Comparison of ENCODE assay signal across 8 mouse cellular contexts in genomic region chr7:92937955-92938354, GRCm38 (mm10).
A peak's percentile ranks its signal among the peaks of the same experiment; 100 is the strongest.
DNase-seq lines count a peak whose midpoint lies in the region; ATAC-seq and TF ChIP-seq lines count a peak whose summit lies in the region.

No protein-coding gene starts in this region.

- H3K36me3 ChIP-seq in CH12.LX (replicated peaks in 1 of 2; ENCODE audit: control insufficient read depth in 1 of 2, insufficient read depth in 1 of 2, low read length in 1 of 2) (no peaks in the 10 kb centered on the region), G1E (replicated peaks) (no peaks in the 10 kb centered on the region)
- H3K36me3 ChIP-seq in hindbrain, embryonic 16.5 days (ENCODE audit: control insufficient read depth, insufficient read depth, low read length): no peaks in the 10 kb centered on the region

- 24% methylated on average over 6 of the region's 6 CpGs for WGBS in hindbrain, embryonic 16.5 days

- H3K4me2 ChIP-seq in CH12.LX (ENCODE audit: insufficient read depth, low read depth, poor library complexity, severe bottlenecking): no peak overlapping the region
- H3K4me2 ChIP-seq in hindbrain, embryonic 16.5 days (ENCODE audit: low read length): no peak overlapping the region

- peak; percentile 26 for DNase-seq in kidney, postnatal 10 days
- no peak for DNase-seq in kidney, adult 11 months
- peak; percentile 54 for DNase-seq in CH12.LX (ENCODE audit: extremely low read depth)
- DNase-seq in G1E (ENCODE audit: low spot score): no peak
- peak; percentile 14 to 39 for DNase-seq in cerebellum, postnatal 25 days
- DNase-seq in mesoderm, embryonic 11.5 days (ENCODE audit: low read depth, low spot score): peak; percentile 40
- no peak for DNase-seq in spleen, postnatal 36 days (ENCODE audit: low spot score in 2 of 2)

- no peak for TF ChIP-seq POLR2A in CH12.LX (IDR thresholded peaks at IDR 0.05; ENCODE audit: low read depth, low read length)

- in situ Hi-C loops in CH12.LX (cut with MboI; ENCODE audit: low pct_ligation_motif_present, low pct_unique_long_range_greater_than_20kb, low sequenced_read_pairs): no loop called here

- no peak for ATAC-seq in G1E (ENCODE audit: extremely low read depth, insufficient number of reproducible peaks, low FRiP score, poor library complexity, severe bottlenecking)
- no peak for ATAC-seq in hindbrain, embryonic 16.5 days

- dilution Hi-C loops in CH12.LX (cut with MboI; ENCODE audit: extremely low pct_ligation_motif_present, extremely low pct_unique_long_range_greater_than_20kb, low sequenced_read_pairs): no loop called here

- H3K9ac ChIP-seq in CH12.LX (ENCODE audit: insufficient read depth, low read depth): no peak overlapping the region
- no peak overlapping the region for H3K9ac ChIP-seq in hindbrain, embryonic 16.5 days (ENCODE audit: low read depth, low read length)

- H3K27me3 ChIP-seq in CH12.LX (replicated peaks): no peaks in the 10 kb centered on the region
- 0 out of 2 replicates have a peak, but pooled peaks cover 2% of the 10 kb centered on the region for H3K27me3 ChIP-seq in G1E (ENCODE audit: insufficient read depth, low read length)
- H3K27me3 ChIP-seq in hindbrain, embryonic 16.5 days (replicated peaks; ENCODE audit: control insufficient read depth, insufficient read depth, low read length): no peaks in the 10 kb centered on the region

- H3K4me3 ChIP-seq in CH12.LX (replicated peaks in 1 of 3; ENCODE audit: low read depth in 2 of 3, low read length in 2 of 3, poor library complexity in 1 of 3) (no peak overlapping the region), G1E (ENCODE audit: low read depth, low read length) (no peak overlapping the region)
- no peak overlapping the region for H3K4me3 ChIP-seq in hindbrain, embryonic 16.5 days (ENCODE audit: low read length)

- no peaks in the 10 kb centered on the region for H3K79me2 ChIP-seq in CH12.LX (replicated peaks; ENCODE audit: control insufficient read depth, extremely low read depth, insufficient read depth, poor library complexity, severe bottlenecking)

- H3K9me3 ChIP-seq in CH12.LX (replicated peaks; ENCODE audit: low read length) (no peaks in the 10 kb centered on the region), G1E (replicated peaks) (no peaks in the 10 kb centered on the region)
- H3K9me3 ChIP-seq in hindbrain, embryonic 16.5 days (ENCODE audit: control insufficient read depth, low read length): no peaks in the 10 kb centered on the region

- TF ChIP-seq EP300 in CH12.LX (IDR thresholded peaks at IDR 0.05; ENCODE audit: low read length): no peak

- TF ChIP-seq CTCF in CH12.LX (conservative IDR thresholded peaks at IDR 0.05 in 1 of 2, IDR thresholded peaks at IDR 0.05 in 1 of 2; ENCODE audit: low read depth in 2 of 2, low read length in 2 of 2) (peak; percentile 65 to 85), G1E (IDR thresholded peaks at IDR 0.05; ENCODE audit: low read depth, low read length) (0 out of 2 replicates have a peak, but pooled peaks have one; percentile 22)

- H3K4me1 ChIP-seq in CH12.LX (ENCODE audit: control insufficient read depth in 1 of 2, insufficient read depth in 2 of 2) (peaks cover 17 to 28% of the 10 kb centered on the region in 2 experiments), G1E (ENCODE audit: insufficient read depth, low read depth, low read length) (no peaks in the 10 kb centered on the region)
- no peaks in the 10 kb centered on the region for H3K4me1 ChIP-seq in hindbrain, embryonic 16.5 days (ENCODE audit: control insufficient read depth, insufficient read depth, low read depth, low read length)

- no peak overlapping the region for H3K27ac ChIP-seq in CH12.LX (ENCODE audit: insufficient read depth, low read depth)
- no peak overlapping the region for H3K27ac ChIP-seq in hindbrain, embryonic 16.5 days (ENCODE audit: low read depth, low read length)

- TF ChIP-seq RAD21 in CH12.LX (IDR thresholded peaks at IDR 0.05; ENCODE audit: low read depth, low read length): peak; percentile 75

TF ChIP-seq in CH12.LX, 34 proteins besides CTCF, POLR2A, EP300 and RAD21:
- no peak for TF ChIP-seq UBTF (IDR thresholded peaks at IDR 0.05; ENCODE audit: low read depth, low read length)
- peak; percentile 43; the same call in 1 of the 2 replicates for TF ChIP-seq MAFK (IDR thresholded peaks at IDR 0.05; ENCODE audit: insufficient replicate concordance, low read length)
- no peak for TF ChIP-seq CHD1 (IDR thresholded peaks at IDR 0.05; ENCODE audit: low read depth, low read length)
- TF ChIP-seq TCF12 (IDR thresholded peaks at IDR 0.05; ENCODE audit: low read depth, low read length): 0 out of 2 replicates have a peak, but pooled peaks have one; percentile 15
- no peak for TF ChIP-seq SIN3A (IDR thresholded peaks at IDR 0.05; ENCODE audit: low read length)
- TF ChIP-seq IRF4 (IDR thresholded peaks at IDR 0.05; ENCODE audit: low read depth, low read length): peak; percentile 20; the same call in 1 of the 2 replicates
- TF ChIP-seq ZKSCAN1 (IDR thresholded peaks at IDR 0.05; ENCODE audit: borderline replicate concordance, low read depth, low read length): peak; percentile 77
- TF ChIP-seq ELF1 (IDR thresholded peaks at IDR 0.05; ENCODE audit: low read depth, low read length): peak; percentile 28; the same call in 1 of the 2 replicates
- TF ChIP-seq RCOR1 (conservative IDR thresholded peaks at IDR 0.05; ENCODE audit: low read depth, low read length): no peak
- no peak for TF ChIP-seq E2F4 (IDR thresholded peaks at IDR 0.05; ENCODE audit: insufficient replicate concordance, low read depth, low read length)
- no peak for TF ChIP-seq NRF1 (IDR thresholded peaks at IDR 0.05; ENCODE audit: low read depth, low read length)
- TF ChIP-seq SMC3 (IDR thresholded peaks at IDR 0.05; ENCODE audit: low read depth, low read length): peak; percentile 69
- TF ChIP-seq BHLHE40 (IDR thresholded peaks at IDR 0.05; ENCODE audit: low read depth, low read length): 0 out of 2 replicates have a peak, but pooled peaks have one; percentile 28
- TF ChIP-seq TBP (conservative IDR thresholded peaks at IDR 0.05; ENCODE audit: low read depth, low read length): no peak
- TF ChIP-seq MXI1 (IDR thresholded peaks at IDR 0.05; ENCODE audit: low read depth, low read length): no peak
- no peak for TF ChIP-seq CHD2 (IDR thresholded peaks at IDR 0.05; ENCODE audit: low read length)
- TF ChIP-seq MEF2A (IDR thresholded peaks at IDR 0.05; ENCODE audit: borderline replicate concordance, low read depth, low read length): peak; percentile 52; the same call in 1 of the 2 replicates
- TF ChIP-seq USF2 (conservative IDR thresholded peaks at IDR 0.05; ENCODE audit: low read depth, low read length): no peak
- TF ChIP-seq MAX (IDR thresholded peaks at IDR 0.05; ENCODE audit: low read length): 0 out of 2 replicates have a peak, but pooled peaks have one; percentile 17
- TF ChIP-seq MAZ (IDR thresholded peaks at IDR 0.05; ENCODE audit: low read depth, low read length): 0 out of 2 replicates have a peak, but pooled peaks have one; percentile 26
- no peak for TF ChIP-seq JUND (conservative IDR thresholded peaks at IDR 0.05; ENCODE audit: low read depth, low read length)
- no peak for TF ChIP-seq NELFE (IDR thresholded peaks at IDR 0.05; ENCODE audit: low read depth, low read length)
- no peak for TF ChIP-seq ZC3H11A (IDR thresholded peaks at IDR 0.05; ENCODE audit: low read depth, low read length)
- TF ChIP-seq MYC (IDR thresholded peaks at IDR 0.05; ENCODE audit: low read depth, low read length): no peak
- TF ChIP-seq ETS1 (conservative IDR thresholded peaks at IDR 0.05; ENCODE audit: low read depth, low read length): no peak
- TF ChIP-seq GABPA (IDR thresholded peaks at IDR 0.05; ENCODE audit: insufficient replicate concordance, low read depth, low read length): no peak

Comparison
In these comparisons a context has a peak if more than half of its experiments do, and no peak if none do; other contexts are left out.
1. DNase-seq: peak in kidney, postnatal 10 days (single experiment), CH12.LX (single experiment), cerebellum, postnatal 25 days (2 of 2) and mesoderm, embryonic 11.5 days (single experiment); none in kidney, adult 11 months (single experiment), G1E (single experiment) and spleen, postnatal 36 days (0 of 2).